Mouse (Mus musculus): ENCODE measurements around the gene Hdc. TPM values are rescaled to one million over a fixed set of nuclear protein-coding genes. Genes with fewer than 3 reads are reported as not detected.

Gene Hdc
- total RNA-seq, 2 experiments from 2014 or later = 1.2 to 2.2 TPM

DNA sequence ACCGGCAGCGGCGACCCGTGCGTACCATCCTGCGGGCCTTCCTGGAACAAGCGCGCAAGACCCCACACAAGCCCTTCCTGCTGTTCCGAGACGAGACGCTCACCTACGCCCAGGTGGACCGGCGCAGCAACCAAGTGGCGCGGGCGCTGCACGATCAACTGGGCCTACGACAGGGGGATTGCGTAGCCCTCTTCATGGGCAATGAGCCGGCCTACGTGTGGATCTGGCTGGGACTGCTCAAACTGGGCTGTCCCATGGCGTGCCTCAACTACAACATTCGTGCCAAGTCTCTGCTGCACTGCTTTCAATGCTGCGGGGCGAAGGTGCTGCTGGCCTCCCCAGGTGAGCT is 65.8 kb downstream of the Hdc start:
- DNase-seq (ENCODE audit: low spot score in 2 of 2) = peak in 1 of 2 experiments; percentile 12

DNA sequence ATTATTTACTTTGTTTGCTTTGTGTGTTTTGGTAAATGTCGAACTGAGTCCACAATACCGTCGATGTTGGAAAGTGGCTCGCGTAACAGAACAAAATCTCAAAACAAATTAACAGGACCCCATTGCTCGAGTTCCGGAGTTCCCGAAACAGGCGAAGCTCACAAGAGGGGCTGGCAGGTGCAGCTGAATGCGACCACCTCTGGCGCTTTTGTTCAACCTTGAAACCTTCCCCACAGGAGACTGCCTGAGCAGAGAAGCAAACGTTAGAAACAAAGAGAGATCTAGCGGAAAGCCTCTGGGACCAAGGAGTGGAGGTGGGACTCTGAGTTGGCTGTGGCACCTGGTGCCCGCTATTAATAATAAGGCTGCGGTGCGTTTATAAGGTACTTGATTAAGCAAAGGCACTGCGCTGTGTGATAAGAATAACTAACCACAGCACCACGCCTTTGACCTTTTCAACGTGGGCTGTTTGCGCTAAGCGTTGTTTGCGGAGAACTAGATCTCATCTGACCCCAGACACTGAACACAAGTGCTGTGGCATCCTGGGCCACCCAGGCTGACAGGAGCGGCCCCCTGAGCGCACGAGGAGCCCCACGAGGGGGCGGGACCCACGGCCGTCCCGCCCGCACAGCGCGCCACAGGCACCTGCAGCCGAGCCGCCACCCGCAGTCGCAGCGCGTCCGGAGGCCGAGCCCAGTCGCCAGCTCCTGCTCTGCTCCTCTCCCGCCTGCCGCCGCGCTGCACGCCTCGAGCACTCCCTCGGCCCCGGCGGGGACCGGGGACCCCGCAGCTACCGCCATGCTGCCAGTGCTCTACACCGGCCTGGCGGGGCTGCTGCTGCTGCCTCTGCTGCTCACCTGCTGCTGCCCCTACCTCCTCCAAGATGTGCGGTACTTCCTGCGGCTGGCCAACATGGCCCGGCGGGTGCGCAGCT is 66.5 kb downstream of the Hdc start, which contains the start of gene Slc27a2:
TSS of gene Slc27a2 (plus strand) at position 51 of the 934 bp plus-strand sequence.
- DNase-seq (ENCODE audit: low spot score in 2 of 2) = peak; percentile 25 to 27

- DNase-seq (ENCODE audit: low spot score in 2 of 2) = no peak
Measured at GRCm38 (mm10) chr2:126551896-126552295, 67.2 kb downstream of the Hdc start.

DNA sequence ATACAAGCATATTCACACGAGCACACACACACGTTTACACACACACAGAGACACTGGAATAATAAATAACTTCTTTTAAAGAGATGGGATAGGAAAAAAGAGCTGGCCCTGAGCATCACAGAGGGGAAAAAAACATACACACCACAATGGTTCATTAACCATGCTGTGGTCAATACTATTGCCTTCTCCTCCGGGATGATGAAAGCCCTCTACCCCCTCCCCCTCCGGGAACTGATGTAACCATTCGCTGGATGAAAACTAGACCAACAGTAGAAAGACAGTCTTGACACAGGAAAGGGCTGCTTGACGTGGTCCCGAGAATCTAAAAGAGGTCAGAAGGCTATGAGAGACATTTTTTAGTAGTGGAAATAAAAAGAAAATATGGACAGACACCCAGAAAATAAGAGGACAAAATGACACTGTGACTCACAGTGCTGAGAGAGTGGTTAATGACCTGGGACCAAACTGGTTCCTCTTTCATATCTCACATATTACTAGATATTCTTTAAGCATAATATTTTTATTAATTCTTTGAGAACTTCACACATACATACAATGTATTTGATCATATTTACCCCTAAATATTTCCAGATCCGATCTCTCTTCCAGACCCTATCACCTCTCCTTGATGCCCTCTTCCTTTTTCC is 67.7 kb downstream of the Hdc start:
- DNase-seq (ENCODE audit: low spot score in 2 of 2) = no peak

DNA sequence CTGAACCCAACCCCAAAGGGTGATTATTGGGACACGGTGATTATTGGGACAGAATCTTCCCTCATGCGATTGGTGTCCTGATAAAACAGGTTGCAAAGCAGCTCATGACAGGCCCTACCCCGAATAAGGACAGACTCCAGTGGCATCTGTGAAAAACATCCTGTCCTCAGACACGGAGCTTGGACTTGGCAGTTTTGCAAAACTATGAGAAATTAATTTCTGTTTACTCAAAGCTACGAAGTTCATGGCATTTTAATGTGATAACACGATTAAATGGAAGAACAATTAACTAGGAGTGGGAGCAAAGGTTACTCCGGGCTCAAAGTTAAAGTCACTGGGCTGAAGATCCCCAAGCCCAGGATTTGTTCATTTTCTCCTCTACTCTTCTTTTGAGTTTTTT is 69.4 kb downstream of the Hdc start:
- peak in 1 of 2 experiments; percentile 30 for DNase-seq (ENCODE audit: low spot score in 2 of 2)

DNA sequence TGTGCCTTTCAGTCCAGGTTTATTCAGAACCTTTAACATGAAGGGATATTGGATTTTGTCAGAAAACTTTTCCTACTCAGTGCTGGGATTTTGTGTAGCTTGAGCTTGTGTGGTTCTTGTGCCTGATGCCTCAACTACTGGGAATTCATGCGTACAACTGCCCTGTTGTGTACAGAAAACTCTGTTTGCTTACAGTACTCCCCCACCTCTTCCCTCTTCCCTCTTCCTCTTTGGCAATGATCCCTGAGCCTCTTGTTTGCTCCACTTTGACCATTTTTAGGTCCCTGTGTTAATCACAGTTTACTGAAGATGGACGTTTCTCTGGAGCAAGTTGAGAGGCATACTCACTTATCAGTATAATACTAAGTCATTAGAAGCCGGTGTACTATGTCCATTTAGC is 72.7 kb downstream of the Hdc start:
- DNase-seq (ENCODE audit: low spot score in 2 of 2) = no peak

- no peak for DNase-seq (ENCODE audit: low spot score in 2 of 2)
Measured at GRCm38 (mm10) chr2:126545297-126545696, 73.8 kb downstream of the Hdc start.

Other genes with a start within 250 kb of the Hdc start
- gene Atp8b4, start 118.6 kb downstream of the Hdc start, total RNA-seq (2021) = not detected
- gene Slc27a2, start 66.9 kb downstream of the Hdc start, total RNA-seq (2021) = 10 to 100 TPM; 13.9 to 14.2 TPM
- 10 to 100 TPM; 15.4 to 19.6 TPM for gene Gabpb1, start 57.0 kb upstream of the Hdc start, total RNA-seq (2021)
- gene Usp8, start 88.0 kb upstream of the Hdc start, total RNA-seq (2021) = 10 to 100 TPM; 51.3 to 55.4 TPM
- 1 to 10 TPM; 2.0 to 2.5 TPM for gene Usp50, start 164.2 kb upstream of the Hdc start, total RNA-seq (2021)